Comparison of ENCODE assay signal across 21 mouse cellular contexts in genomic region chr17:7799894-7800293, GRCm38 (mm10). TPM values are rescaled to one million over a fixed set of nuclear protein-coding genes. Genes with fewer than 3 reads are reported as not detected.
"Had no signal": no experiment of that assay in that cellular context is flagged by ENCODE, and none has a peak within 500 bp of the region (broad histone marks: within the 10 kb centered on the region; RNA-seq: fewer than 3 reads in every experiment).

No protein-coding gene starts in this region.

- H3K27ac ChIP-seq: liver, embryonic 14.5 days; macrophage; midbrain, embryonic 10.5 days; midbrain, embryonic 12.5 days; neural tube, embryonic 13.5 days; neural tube, embryonic 15.5 days had no signal

- H3K27me3 ChIP-seq: megakaryocyte, embryonic 14.5 days; midbrain, embryonic 12.5 days; neural tube, embryonic 13.5 days; neural tube, embryonic 15.5 days had no signal

- H3K9me3 ChIP-seq: midbrain, embryonic 10.5 days; midbrain, embryonic 12.5 days; neural tube, embryonic 13.5 days; neural tube, embryonic 15.5 days had no signal

- H3K4me1 ChIP-seq: megakaryocyte, embryonic 14.5 days; midbrain, embryonic 10.5 days; midbrain, embryonic 12.5 days; neural tube, embryonic 13.5 days; neural tube, embryonic 15.5 days had no signal

- H3K4me3 ChIP-seq: megakaryocyte, embryonic 14.5 days; midbrain, embryonic 10.5 days; midbrain, embryonic 12.5 days; myocyte; neural tube, embryonic 13.5 days; neural tube, embryonic 15.5 days had no signal

- DNase-seq: lung, adult 18-20 months; lung, embryonic 14.5 days; lung, postnatal 10 days; lung, postnatal 36 days; midbrain, embryonic 14.5 days; retina, postnatal 1 day; right cerebral cortex, adult 18-20 months; right cerebral cortex, postnatal 25 days; right cerebral cortex, postnatal 4 days; spleen, adult 18-20 months; thymus, adult 18-20 months; thymus, postnatal 25 days had no signal

- H3K9ac ChIP-seq: liver, embryonic 14.5 days; lung, embryonic 14.5 days; midbrain, embryonic 12.5 days; neural tube, embryonic 13.5 days; neural tube, embryonic 15.5 days had no signal

- ATAC-seq: midbrain, embryonic 16.5 days had no signal

- H3K36me3 ChIP-seq: midbrain, embryonic 10.5 days; midbrain, embryonic 12.5 days; neural tube, embryonic 13.5 days; neural tube, embryonic 15.5 days had no signal

RNA-seq across cellular contexts. Expression of gene Fndc1, which starts 27.2 kb away (rescaled TPM):
- polyA plus RNA-seq: macrophage had no signal
